Mouse (Mus musculus) right cerebral cortex, postnatal 36 days (tissue): ENCODE results near the gene Prkcd.

Source experiments
- DNase-seq, 2 experiments: peaks; one replicate each; pipeline ENCODE4 v3.0.0; 2022; ENCODE audit warnings: low spot score in 2 of 2, mixed read lengths in 1 of 2

Prkcd gene

DNA sequence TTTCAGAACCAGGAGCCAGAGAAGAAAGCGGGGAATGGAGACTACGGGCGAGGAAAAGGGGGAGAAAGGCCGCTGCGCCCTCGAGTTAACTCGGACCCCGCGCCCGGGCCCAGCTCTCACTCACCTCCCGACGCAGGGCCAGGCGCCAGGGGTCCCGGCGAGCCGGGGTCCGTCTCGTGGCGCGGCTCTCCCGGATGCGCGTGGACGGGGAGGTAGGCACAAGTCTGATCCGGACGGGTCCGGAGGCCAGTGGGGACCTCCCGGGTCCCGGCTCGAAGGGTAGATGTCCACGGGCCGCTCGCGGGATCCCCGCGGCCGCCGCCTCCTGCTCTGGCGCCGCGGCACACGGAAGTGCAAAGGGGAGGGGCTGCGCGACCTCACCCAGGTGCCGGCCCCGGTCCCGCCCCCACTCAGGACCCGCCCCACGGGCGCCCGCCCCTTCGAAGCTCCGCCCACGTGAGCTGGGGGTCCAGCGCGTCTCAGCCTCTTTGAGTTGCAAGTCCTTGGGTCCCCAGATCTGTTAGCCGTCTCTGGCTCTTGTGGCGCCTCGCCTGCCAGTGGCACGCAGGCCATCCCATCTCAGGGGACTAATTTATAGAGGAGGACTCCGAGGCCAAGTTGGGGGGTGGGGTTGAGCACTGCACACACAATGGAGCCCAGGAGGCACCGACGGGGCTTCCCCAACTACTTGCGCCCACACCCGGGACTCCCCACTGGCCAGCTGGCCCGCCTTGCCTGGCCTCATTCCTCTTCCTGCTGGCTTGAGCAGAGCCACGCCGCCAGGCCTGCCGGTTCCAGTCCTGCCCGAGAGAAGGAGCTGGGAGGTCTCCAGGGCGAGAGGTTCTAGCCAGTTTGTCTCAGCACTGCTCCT, at the start of gene Prkcd:
Prkcd (minus strand) TSS at position 355 of the 871 bp plus-strand sequence.
- peak in 1 of 2 experiments; percentile 15 for DNase-seq

DNA sequence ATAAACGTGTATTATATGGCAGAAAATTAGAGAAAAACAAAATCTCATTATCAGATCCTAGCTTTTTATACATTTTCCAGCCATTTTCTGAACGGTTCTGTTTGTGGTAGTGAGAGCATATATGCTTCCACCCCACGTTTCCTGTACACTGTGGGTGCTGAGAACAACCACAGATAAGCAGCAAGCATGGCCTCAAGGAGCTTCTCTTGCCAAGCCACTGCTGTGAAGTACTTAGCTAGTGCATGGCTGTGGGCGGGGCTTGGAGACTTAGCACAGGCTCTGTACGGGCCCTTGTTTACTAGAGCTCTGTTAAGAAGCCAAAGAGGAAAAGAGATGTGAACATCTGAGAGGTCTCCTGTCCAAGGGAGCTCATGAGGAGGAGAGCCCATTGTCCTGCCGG, 48.9 kb upstream of the Prkcd start:
- DNase-seq, result no peak

DNA sequence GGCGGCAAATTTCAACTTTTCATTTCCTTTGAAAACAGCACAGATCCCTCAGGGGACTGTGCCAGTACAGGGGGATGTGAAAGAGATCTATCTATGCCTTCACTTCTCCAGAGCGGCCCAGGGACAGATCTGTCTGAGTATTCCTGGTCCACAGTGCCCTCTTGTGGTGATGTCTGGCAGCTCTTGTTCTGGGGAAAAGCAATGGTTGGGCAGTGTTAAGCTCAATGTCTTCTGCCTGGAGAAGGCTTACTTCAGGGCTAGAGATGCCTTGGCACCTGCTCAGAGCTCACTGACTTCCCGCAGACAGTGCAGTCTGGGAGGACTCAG, 45.9 kb upstream of the Prkcd start:
- DNase-seq, result peak; percentile 76 to 81

DNA sequence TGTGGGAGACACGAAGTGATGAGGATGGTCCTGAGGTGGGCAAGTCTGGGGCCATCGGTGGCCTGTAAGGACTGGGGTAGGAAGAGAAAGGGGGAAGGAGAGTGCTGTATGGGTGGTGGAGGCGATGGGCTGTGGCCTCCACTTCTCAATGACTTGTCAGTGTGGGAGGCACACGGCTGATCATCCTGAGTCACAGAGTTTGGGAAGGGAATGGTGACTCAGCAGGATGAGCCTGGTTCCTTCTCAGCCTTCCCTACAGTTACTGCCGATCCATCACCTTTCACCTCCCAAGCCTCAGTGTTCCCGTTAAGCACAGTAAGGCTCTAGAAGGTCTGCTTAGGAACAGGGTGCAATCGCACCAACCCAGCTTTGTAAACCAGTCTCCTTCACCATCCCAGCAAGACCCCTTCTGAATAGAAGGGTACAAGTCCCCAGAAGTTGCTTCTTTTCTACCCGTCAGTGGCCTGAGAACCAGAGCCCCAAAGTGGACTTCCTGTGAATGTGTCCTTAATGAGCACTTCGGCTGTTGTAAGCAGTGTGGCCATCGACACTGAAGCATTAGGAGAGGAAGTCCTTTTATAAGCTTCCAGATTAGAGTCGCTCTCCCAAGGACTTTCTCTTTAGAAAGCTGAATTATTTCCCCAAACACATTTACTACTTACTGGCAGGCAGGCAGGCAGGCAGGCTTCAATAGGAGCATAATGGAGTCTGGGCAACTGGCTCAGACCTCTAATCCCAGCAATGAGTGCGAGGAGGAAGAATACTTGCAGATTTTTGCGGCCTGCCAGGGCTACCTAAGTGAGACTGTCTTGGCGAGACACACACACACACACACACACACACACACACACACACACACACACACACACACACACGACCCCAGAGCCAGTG, 45.3 kb upstream of the Prkcd start:
- peak in 1 of 2 experiments; percentile 27 for DNase-seq

DNA sequence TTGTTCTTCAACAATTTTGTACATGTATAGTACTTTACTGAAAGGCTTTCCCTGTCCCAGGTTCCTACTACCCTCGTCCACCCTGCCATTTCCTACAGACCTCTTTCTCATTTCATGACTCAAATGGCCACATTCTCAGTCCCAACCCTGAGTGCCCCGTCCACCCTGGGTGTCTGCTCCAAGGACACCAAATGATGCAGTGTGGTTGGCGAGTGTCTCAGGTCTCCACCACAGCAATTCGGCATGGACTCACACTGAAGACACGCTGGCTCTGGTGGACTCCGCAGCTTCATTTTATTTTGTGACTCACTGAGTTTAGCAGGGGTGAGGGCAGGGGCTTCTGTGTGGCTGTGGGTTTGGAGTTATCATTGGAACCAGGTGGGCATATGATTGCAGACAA, 44.2 kb upstream of the Prkcd start:
- DNase-seq, result no peak

DNA sequence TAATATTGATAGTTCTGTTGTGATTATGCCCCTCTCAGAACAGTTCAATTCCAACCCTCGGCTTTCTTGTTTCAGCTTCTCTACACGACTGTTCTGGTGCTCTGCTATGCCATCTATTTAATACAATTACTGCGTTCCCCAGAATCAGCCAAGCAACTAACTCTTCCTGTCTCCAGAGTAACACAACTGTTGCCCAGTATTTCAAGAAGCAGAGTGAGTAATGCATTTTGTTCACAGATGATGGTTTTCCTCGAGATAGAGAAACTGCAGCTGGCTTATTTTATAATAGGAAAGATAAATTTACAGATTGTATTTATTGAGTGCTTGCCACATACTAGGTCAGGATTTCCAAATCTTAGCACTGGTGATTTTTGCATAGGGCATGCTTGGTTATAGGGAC, 40.6 kb upstream of the Prkcd start:
- no peak for DNase-seq

DNA sequence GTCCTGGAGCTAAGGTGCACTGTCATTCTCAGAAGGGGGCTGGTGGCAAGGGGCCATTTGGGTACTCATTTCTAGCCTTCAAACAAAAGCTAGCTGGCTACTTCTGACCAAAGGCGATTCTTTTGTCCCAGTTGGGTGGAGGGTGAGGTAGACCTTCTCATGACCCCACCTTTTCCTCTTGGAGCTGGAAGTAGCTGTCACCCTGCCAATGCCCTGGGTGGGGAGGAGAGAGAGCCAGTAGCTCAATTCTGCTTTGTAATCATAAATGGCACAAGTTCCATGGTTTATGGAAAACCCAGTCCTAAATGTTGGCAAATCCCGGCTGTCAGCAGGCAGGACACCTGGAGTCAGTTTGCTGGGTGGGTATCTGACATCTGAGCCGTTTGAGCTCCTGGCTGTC, 40.1 kb upstream of the Prkcd start:
- no peak for DNase-seq

DNA sequence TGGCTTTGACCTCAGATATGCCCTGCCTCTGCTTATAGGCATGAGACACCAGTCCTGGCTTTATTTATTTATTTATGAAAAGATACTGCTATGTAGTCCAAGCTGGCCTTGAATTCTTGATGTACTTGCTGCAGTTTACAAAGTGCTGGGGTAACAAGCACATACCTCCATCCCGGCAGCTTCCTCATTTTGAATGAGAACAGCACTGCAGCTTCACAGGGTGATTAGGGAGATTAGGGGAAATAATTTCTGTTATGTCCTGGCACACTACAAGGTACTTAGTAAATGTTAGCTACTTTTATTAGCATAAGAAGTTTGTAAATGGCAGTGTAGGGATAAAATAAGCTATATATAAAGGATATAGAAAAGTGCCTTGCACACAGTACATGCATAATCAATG, 29.5 kb upstream of the Prkcd start:
- DNase-seq, result no peak

DNA sequence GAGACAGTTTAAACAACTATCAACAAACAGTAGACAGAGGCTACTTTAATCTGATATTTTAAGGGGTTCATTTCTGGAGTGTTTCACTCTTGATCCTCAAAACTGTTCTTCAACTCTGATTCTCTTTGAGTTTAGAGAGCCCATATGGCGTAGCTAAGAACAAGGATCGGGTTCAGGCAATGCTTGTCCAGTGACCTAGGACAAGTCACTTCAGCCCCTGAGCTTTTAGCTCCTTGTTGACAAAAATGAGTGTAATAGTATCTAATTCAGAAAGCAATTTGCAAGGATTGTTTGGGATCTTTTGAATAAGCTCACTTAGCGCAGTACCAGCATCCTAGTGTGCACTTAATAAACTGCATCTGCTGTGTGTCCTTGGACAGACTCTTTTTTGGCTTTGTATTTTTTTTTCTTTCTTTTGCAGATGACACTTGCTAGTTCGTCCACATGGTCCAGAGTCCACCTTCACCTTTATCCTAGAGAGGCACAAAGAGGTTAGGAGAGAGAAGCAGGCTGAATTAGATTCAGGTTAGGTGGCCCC, 28.8 kb upstream of the Prkcd start:
- DNase-seq, result no peak

DNA sequence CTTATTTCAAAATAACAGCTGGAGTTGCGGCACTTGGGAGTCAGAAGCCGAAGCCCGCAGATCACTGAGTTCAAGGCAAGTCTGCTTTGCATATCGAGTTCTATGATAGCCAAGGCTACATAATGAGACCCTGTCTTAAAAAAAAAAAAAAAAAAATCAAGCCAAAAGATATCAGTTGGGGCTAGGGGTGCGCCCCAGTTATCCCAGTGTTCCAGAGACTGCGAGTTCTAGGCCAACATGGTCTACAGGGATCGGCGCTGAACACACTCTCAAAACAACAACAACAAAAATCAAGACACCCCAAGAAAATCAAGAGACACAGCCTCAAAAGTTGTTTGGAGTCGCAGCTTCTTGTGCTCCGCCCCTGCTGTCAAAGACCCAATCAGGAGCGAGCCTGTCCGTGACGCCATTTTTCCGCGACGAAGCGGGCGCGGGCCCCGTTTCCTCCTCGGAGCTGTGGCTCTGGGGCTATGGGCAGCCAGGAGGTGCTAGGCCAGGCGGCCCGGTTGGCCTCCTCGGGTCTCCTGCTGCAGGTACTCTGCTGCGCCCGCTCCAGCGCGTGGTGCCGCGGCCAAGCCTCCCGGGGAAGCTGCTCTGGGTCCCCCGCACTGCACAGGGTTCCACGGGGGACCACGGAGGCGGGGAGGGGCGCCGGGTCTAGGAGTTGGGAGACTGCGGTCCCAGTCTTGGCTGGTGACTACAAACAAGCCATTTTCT, 28.1 kb upstream of the Prkcd start, which contains the start of gene Rft1:
Rft1 (plus strand) TSS at position 418 of the 717 bp plus-strand sequence.
- DNase-seq, result peak; percentile 93 to 95

DNA sequence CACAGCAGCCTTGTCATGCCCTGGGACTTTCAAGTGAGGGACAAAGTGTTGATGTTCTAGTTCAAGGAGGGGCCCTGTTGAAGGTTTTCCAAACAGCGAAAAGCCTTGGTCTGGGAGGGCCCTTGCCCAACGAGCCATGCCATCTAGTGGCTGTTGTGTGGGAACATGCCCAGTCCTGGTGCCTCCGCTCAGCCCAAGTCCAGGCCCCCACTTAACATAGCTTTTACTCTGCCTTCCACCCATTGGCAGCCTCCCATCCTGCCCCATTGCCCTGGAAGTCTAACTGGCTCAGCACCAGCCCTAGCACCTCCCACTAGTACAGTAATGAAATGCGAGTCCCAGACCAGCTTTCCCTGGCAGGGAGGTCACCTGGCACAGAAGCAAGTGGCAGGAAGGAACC, 25.0 kb upstream of the Prkcd start:
- no peak for DNase-seq

DNA sequence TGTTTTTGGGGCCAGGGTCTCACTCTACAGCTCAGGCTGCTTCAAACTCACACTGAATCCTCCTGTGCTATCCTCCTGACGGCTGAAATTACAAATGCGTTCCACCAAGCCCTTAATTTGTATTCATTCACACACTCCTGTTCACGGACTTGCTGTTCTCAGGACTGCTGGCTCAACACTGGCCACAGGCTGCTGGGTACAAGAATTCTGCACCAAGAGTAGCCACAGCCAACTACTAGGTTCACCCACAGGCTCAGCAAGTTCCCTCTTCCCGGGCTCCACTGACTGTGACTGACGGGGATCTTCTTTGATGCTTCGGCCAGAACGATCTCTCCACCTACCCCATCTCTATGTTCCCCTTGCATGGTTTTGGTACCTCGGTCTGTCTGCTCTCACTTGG, 23.7 kb upstream of the Prkcd start:
- DNase-seq, result no peak

DNA sequence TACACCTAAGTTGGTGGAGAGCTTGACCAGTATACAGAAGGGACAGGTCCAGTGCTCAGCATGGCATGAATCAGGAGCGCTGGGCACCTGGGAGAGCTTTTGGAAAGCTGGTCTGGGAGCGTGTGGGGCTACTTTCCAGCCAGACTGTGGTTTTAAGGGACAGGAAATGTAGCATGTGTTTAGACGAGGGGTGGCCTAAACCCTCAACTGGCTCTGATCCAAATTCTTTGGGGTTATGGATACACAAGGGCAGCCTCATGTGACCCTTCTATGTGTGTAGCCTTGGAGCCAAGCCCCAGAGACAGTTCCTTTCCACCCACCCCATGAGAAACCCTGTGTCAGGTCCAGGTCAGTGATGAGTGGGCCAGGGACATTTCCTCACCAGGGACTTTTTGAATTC, 22.5 kb upstream of the Prkcd start:
- no peak for DNase-seq

DNA sequence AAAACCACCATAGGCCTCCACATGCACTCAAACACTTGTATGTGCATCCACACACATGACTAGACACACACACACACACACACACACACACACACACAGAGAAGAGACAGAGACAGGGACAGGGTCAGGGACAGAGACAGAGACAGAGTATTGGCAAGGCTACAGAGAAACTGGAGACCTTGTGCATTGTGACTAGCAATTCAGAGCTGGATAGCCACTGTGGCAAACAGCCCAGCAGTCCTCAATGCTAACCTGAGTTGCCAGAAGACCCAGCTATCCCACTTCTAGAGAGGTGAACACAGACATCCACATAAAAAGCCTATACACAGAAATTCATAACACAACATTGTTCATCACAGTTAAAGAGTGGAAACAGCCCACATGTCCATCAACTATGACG, 20.5 kb upstream of the Prkcd start:
- DNase-seq, result no peak

DNA sequence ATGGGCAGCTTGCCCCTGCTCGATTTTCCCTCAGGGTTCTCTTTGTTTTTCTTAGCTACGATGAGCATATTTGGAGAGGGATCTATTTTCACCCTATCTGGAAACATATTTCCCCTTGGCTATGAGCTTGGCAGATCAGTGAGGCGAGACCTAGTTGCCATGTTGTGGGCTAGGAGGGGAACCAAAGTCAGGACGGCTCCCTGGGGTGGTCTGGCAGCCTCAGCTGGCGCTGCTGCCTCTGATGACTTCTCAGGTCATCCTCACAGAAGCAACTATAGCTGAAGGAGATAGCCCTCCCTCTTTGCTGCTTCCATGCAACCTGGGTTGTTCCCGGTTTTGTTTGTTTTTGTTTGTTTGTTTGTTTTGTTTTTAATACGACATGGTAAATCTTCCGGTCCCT, 19.1 kb upstream of the Prkcd start:
- DNase-seq, result no peak

DNA sequence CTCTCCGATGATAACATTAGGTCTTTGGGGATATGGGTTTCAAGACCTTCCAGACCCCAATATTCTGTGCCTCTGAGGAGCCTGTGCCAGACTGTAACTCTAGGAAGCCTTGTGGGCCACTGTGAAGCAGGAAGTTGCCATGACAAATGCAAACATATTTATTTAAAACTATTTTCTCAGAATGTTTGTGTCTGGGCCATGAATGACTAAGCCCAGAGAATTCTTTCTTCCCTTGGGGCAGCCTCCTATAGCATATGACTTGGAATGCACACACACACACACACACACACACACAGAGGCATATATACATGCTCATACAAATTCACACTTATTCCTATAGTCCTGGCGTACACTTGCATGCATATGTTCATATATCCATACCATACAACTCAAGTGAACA, 18.0 kb upstream of the Prkcd start:
- DNase-seq, result no peak

DNA sequence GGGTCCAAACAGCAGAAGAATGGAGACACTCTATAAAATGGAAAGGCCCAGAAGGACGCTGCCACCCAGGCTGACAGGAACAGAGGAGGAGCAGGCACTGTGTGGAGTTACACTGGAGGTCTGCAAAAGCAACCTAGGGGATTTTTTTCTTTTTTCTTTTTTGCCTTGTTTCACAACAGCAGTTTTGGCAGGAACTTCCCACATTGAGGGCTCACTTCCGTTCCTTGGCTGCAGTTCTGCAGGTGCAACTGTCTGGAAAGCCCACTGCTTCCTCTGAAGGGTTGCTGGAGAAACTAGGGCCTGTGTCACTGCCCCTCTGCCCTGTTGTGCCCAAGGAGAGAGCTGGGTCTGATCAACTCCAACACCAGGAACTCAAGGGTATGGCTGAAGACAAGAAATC, 15.7 kb upstream of the Prkcd start:
- DNase-seq, result no peak

DNA sequence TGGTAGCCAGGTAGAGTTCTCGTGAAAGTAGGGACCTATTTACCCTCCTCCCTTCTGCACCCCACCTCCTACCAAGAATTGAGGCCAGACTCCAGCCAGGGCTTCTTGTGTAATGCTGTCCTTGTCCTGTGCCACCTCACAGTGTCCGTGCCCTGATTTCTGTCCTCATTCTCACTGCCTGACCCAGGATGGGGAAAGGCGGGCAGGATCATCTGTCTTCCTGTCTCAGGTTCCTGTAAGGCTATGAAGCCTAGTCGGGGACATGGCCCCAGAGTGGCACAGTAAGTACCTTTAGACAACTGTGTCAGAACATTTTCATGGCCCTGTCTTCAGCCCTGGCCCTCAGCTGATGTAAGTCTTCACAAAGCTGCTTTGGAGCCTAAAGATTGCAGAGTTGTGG, 12.7 kb upstream of the Prkcd start:
- no peak for DNase-seq

DNA sequence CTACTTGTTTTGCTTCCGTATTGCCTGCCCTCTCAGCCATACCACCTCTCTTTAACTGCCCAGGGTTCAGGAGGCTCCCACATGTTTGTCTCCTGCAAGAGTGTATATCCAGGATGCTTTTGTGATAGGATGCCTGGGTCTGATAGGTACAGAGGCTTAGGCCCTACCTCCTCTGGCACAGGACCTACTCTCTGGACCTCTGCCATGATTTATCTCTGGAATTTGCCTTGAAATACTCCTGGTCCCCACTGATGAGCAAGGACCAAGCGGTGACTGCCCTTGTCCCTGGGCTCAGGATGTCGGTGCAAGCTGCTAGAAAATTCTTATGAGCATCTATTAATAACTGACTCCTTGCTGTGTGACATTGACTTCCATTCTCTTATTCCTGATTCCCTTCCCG, 12.0 kb upstream of the Prkcd start:
- no peak for DNase-seq

DNA sequence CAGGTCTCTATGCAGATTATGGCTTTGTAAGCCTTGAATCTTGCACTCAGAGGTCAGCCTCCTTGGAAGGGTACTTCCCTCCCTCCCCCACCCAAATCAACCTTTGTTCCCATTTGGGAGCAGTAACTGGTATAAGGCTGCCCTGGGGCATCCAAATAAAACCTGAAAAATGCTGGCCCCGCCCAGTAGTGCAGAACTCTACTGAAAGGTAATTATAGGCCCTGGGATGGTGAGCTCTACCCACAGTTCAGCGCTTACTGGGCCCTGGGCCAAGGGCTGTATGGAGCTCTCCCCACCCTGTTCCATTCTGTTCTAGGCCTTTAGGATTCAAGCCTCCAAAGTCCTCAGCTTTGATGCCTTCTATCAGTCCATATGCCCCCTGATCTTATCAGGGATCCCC, 11.1 kb upstream of the Prkcd start:
- DNase-seq, result no peak

DNA sequence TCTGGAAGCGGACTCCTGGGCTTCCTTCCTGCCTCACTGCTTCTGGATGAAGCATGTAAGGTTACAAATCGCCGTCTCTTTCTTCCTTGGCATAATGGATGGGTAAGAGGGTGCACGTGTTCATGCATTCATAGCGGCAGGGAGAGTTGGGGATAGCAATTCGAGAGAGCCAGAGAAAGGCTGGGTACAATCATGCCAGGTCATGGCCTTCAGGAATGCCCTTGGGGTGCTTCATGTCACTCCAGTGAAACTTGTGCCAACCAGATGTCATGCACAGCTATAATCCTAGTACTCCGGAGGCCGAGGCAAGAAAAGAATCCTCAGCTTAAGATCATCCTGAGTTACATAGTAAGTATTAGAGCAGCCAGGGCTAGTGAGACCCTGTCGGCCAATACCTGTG, 10.5 kb upstream of the Prkcd start:
- DNase-seq, result no peak
